Mouse (Mus musculus): ENCODE results near the gene Eml1. TPM values are rescaled to one million over a fixed set of nuclear protein-coding genes. Genes with fewer than 3 reads are reported as not detected.

The Eml1 gene
- total RNA-seq, 2 experiments from 2014 or later, result not detected

Other genes starting within 250 kb of the Eml1 start
- 52.4 and 54.4 TPM in 2 replicates for gene Setd3, start 191.6 kb upstream of the Eml1 start, total RNA-seq (2014; fragmentation: Nextera tagmentation)
- 72.8 and 78.1 TPM in 2 replicates for gene Setd3, start 191.6 kb upstream of the Eml1 start, total RNA-seq (2017)
- 62.2 and 74.2 TPM in 2 replicates for gene Ccnk, start 191.4 kb upstream of the Eml1 start, total RNA-seq (2014; fragmentation: Nextera tagmentation)
- 7.4 and 15.4 TPM in 2 replicates for gene Ccnk, start 191.4 kb upstream of the Eml1 start, total RNA-seq (2017)
- gene Ccdc85c, start 95.5 kb upstream of the Eml1 start, total RNA-seq (2014; fragmentation: Nextera tagmentation), result 0.95 and 1.7 TPM in 2 replicates
- 0.90 and 2.4 TPM in 2 replicates for gene Ccdc85c, start 95.5 kb upstream of the Eml1 start, total RNA-seq (2017)
- gene Hhipl1, start 64.7 kb upstream of the Eml1 start, total RNA-seq (2014; fragmentation: Nextera tagmentation), result not detected in 2 replicates
- gene Hhipl1, start 64.7 kb upstream of the Eml1 start, total RNA-seq (2017), result not detected in 2 replicates
- not detected in 2 replicates for gene Cyp46a1, start 36.6 kb upstream of the Eml1 start, total RNA-seq (2014; fragmentation: Nextera tagmentation)
- not detected in 2 replicates for gene Cyp46a1, start 36.6 kb upstream of the Eml1 start, total RNA-seq (2017)
- gene Evl, start 183.8 kb downstream of the Eml1 start, total RNA-seq (2014; fragmentation: Nextera tagmentation), result 42.1 and 57.0 TPM in 2 replicates
- 35.8 and 39.1 TPM in 2 replicates for gene Evl, start 183.8 kb downstream of the Eml1 start, total RNA-seq (2017)

Measured in granulocyte monocyte progenitor cell, adult 5-6 weeks (primary cell).